Mouse (Mus musculus): ENCODE results near the gene Psmd2. TPM values are rescaled to one million over a fixed set of nuclear protein-coding genes. Genes with fewer than 3 reads are reported as not detected.

Gene Psmd2
- polyA plus RNA-seq, 1 experiment = 211 TPM

- Histone ChIP-seq H3K4me1 (ENCODE audit: control insufficient read depth, insufficient read depth, low read length) (peaks cover 4% of the 10 kb centered on the region; the same call in 1 of the 2 replicates), H3K27ac (ENCODE audit: insufficient read depth, low read length) (no peak overlapping the region), H3K4me3 (ENCODE audit: insufficient read depth, low read length) (no peak overlapping the region)
- TF ChIP-seq POLR2A (IDR thresholded peaks at IDR 0.05; ENCODE audit: low read depth, low read length) (no peak), CTCF (IDR thresholded peaks at IDR 0.05; ENCODE audit: borderline replicate concordance, insufficient read depth, low read length) (no peak)
Observed at GRCm38 (mm10) chr16:20706407-20707055, 55.1 kb downstream of the Psmd2 start.

GRCm38 (mm10) chr16:20708220-20708938 is 56.9 kb downstream of the Psmd2 start:
- TF ChIP-seq POLR2A (IDR thresholded peaks at IDR 0.05; ENCODE audit: low read depth, low read length) (no peak), CTCF (IDR thresholded peaks at IDR 0.05; ENCODE audit: borderline replicate concordance, insufficient read depth, low read length) (no peak)
- Histone ChIP-seq H3K27ac (ENCODE audit: insufficient read depth, low read length) (no peak overlapping the region), H3K4me1 (ENCODE audit: control insufficient read depth, insufficient read depth, low read length) (no peaks in the 10 kb centered on the region), H3K4me3 (ENCODE audit: insufficient read depth, low read length) (no peak overlapping the region)

GRCm38 (mm10) chr16:20708939-20709734 is 57.7 kb downstream of the Psmd2 start:
- Histone ChIP-seq H3K27ac (ENCODE audit: insufficient read depth, low read length) (no peak overlapping the region), H3K4me3 (ENCODE audit: insufficient read depth, low read length) (no peak overlapping the region), H3K4me1 (ENCODE audit: control insufficient read depth, insufficient read depth, low read length) (no peaks in the 10 kb centered on the region)
- TF ChIP-seq POLR2A (IDR thresholded peaks at IDR 0.05; ENCODE audit: low read depth, low read length) (no peak), CTCF (IDR thresholded peaks at IDR 0.05; ENCODE audit: borderline replicate concordance, insufficient read depth, low read length) (peak; percentile 26; the same call in 1 of the 2 replicates)

GRCm38 (mm10) chr16:20710370-20710769 is 58.9 kb downstream of the Psmd2 start:
- no peak overlapping the region for H3K4me3 ChIP-seq (ENCODE audit: insufficient read depth, low read length)
- H3K4me1 ChIP-seq (ENCODE audit: control insufficient read depth, insufficient read depth, low read length) = peaks cover 3% of the 10 kb centered on the region; the same call in 1 of the 2 replicates
- H3K27ac ChIP-seq (ENCODE audit: insufficient read depth, low read length) = no peak overlapping the region
- no peak for TF ChIP-seq POLR2A (IDR thresholded peaks at IDR 0.05; ENCODE audit: low read depth, low read length)
- no peak for TF ChIP-seq CTCF (IDR thresholded peaks at IDR 0.05; ENCODE audit: borderline replicate concordance, insufficient read depth, low read length)

- Histone ChIP-seq H3K4me1 (ENCODE audit: control insufficient read depth, insufficient read depth, low read length) (peaks cover 3% of the 10 kb centered on the region; the same call in 1 of the 2 replicates), H3K4me3 (ENCODE audit: insufficient read depth, low read length) (no peak overlapping the region), H3K27ac (ENCODE audit: insufficient read depth, low read length) (no peak overlapping the region)
- TF ChIP-seq CTCF (IDR thresholded peaks at IDR 0.05; ENCODE audit: borderline replicate concordance, insufficient read depth, low read length) (no peak), POLR2A (IDR thresholded peaks at IDR 0.05; ENCODE audit: low read depth, low read length) (no peak)
Observed at GRCm38 (mm10) chr16:20710810-20711209, 59.4 kb downstream of the Psmd2 start.

GRCm38 (mm10) chr16:20712190-20712589 is 60.7 kb downstream of the Psmd2 start:
- TF ChIP-seq CTCF (IDR thresholded peaks at IDR 0.05; ENCODE audit: borderline replicate concordance, insufficient read depth, low read length) = no peak
- Histone ChIP-seq H3K4me3 (ENCODE audit: insufficient read depth, low read length) (no peak overlapping the region), H3K4me1 (ENCODE audit: control insufficient read depth, insufficient read depth, low read length) (peaks cover 3% of the 10 kb centered on the region; the same call in 1 of the 2 replicates), H3K27ac (ENCODE audit: insufficient read depth, low read length) (no peak overlapping the region)

- no peak for TF ChIP-seq POLR2A (IDR thresholded peaks at IDR 0.05; ENCODE audit: low read depth, low read length)
- no peak for TF ChIP-seq CTCF (IDR thresholded peaks at IDR 0.05; ENCODE audit: borderline replicate concordance, insufficient read depth, low read length)
- H3K4me1 ChIP-seq (ENCODE audit: control insufficient read depth, insufficient read depth, low read length) = peaks cover 3% of the 10 kb centered on the region; the same call in 1 of the 2 replicates
Observed at GRCm38 (mm10) chr16:20712889-20713288, 61.4 kb downstream of the Psmd2 start.

More at GRCm38 (mm10) chr16:20712889-20713288, 61.4 kb downstream of the Psmd2 start:
- Histone ChIP-seq H3K4me3 (ENCODE audit: insufficient read depth, low read length) (no peak overlapping the region), H3K27ac (ENCODE audit: insufficient read depth, low read length) (no peak overlapping the region)

Other genes with a start within 250 kb of the Psmd2 start
- gene Abcc5, start 225.3 kb upstream of the Psmd2 start, polyA plus RNA-seq (2011; ENCODE audit: insufficient read length, low read depth, missing spikeins) = 74.8 and 76.8 TPM in 2 replicates
- gene Eif2b5, start 152.8 kb upstream of the Psmd2 start, polyA plus RNA-seq (2011; ENCODE audit: insufficient read length, low read depth, missing spikeins) = 53.8 and 61.5 TPM in 2 replicates
- 51.4 and 57.3 TPM in 2 replicates for gene Dvl3, start 134.7 kb upstream of the Psmd2 start, polyA plus RNA-seq (2011; ENCODE audit: insufficient read length, low read depth, missing spikeins)
- 448 and 450 TPM in 2 replicates for gene Ap2m1, start 116.2 kb upstream of the Psmd2 start, polyA plus RNA-seq (2011; ENCODE audit: insufficient read length, low read depth, missing spikeins)
- gene Abcf3, start 103.1 kb upstream of the Psmd2 start, polyA plus RNA-seq (2011; ENCODE audit: insufficient read length, low read depth, missing spikeins) = 50.9 and 53.2 TPM in 2 replicates
- gene Vwa5b2, start 62.2 kb upstream of the Psmd2 start, polyA plus RNA-seq (2011; ENCODE audit: insufficient read length, low read depth, missing spikeins) = not detected in 2 replicates
- 14.3 and 15.2 TPM in 2 replicates for gene Eef1akmt4, start 40.1 kb upstream of the Psmd2 start, polyA plus RNA-seq (2011; ENCODE audit: insufficient read length, low read depth, missing spikeins)
- 2.6 TPM in 1 of 2 replicates, not detected in the other for gene Gm49333, start 40.0 kb upstream of the Psmd2 start, polyA plus RNA-seq (2011; ENCODE audit: insufficient read length, low read depth, missing spikeins)
- gene Alg3, start 39.9 kb upstream of the Psmd2 start, polyA plus RNA-seq (2011; ENCODE audit: insufficient read length, low read depth, missing spikeins) = 31.4 and 34.6 TPM in 2 replicates
- 8.9 and 9.7 TPM in 2 replicates for gene Camk2n2, start 30.4 kb upstream of the Psmd2 start, polyA plus RNA-seq (2011; ENCODE audit: insufficient read length, low read depth, missing spikeins)
- 11.4 and 17.2 TPM in 2 replicates for gene Ece2, start 21.8 kb upstream of the Psmd2 start, polyA plus RNA-seq (2011; ENCODE audit: insufficient read length, low read depth, missing spikeins)
- 337 and 421 TPM in 2 replicates for gene Eif4g1, start 16.7 kb downstream of the Psmd2 start, polyA plus RNA-seq (2011; ENCODE audit: insufficient read length, low read depth, missing spikeins)
- 7.7 and 9.9 TPM in 2 replicates for gene Fam131a, start 41.6 kb downstream of the Psmd2 start, polyA plus RNA-seq (2011; ENCODE audit: insufficient read length, low read depth, missing spikeins)
- gene Polr2h, start 66.0 kb downstream of the Psmd2 start, polyA plus RNA-seq (2011; ENCODE audit: insufficient read length, low read depth, missing spikeins) = 36.5 and 38.8 TPM in 2 replicates
- gene Clcn2, start 66.1 kb downstream of the Psmd2 start, polyA plus RNA-seq (2011; ENCODE audit: insufficient read length, low read depth, missing spikeins) = 7.0 and 7.9 TPM in 2 replicates
- 3.8 and 7.3 TPM in 2 replicates for gene Chrd, start 81.5 kb downstream of the Psmd2 start, polyA plus RNA-seq (2011; ENCODE audit: insufficient read length, low read depth, missing spikeins)
- 0.57 and 0.98 TPM in 2 replicates for gene Thpo, start 82.9 kb downstream of the Psmd2 start, polyA plus RNA-seq (2011; ENCODE audit: insufficient read length, low read depth, missing spikeins)

Data from embryonic fibroblast, embryonic 13.5 days (primary cell).